Mouse (Mus musculus) ES-E14 (cell line): ENCODE results near the gene Gm36864. TPM values are rescaled to one million over a fixed set of nuclear protein-coding genes. Genes with fewer than 3 reads are reported as not detected.

Experiments used
- DNase-seq: peaks from one replicate; pipeline ENCODE4 v3.0.0-alpha.2; 2013; ENCODE audit warnings: low read depth, low spot score
- H3K27ac ChIP-seq: 2 replicates; pipeline ENCODE4 v1.5.1; 2012; ENCODE audit warnings: low read depth, mild to moderate bottlenecking, low read length, moderate library complexity, mixed read lengths; ENCODE audit not compliant: poor library complexity, insufficient read depth, severe bottlenecking
- H3K36me3 ChIP-seq: 2 replicates; pipeline ENCODE4 v1.6.1; 2012; ENCODE audit warnings: mild to moderate bottlenecking, low read length, moderate library complexity, mixed read lengths; ENCODE audit not compliant: control insufficient read depth, poor library complexity, insufficient read depth, severe bottlenecking
- H3K4me1 ChIP-seq, 2 experiments: fragments of 150-350 bp in 1 of 2; sonication (generic) in 1 of 2; 2 replicates each; pipeline ENCODE4 v1.6.1; 2012; ENCODE audit warnings: low read length in 2 of 2, mild to moderate bottlenecking in 1 of 2, mixed read lengths in 1 of 2; ENCODE audit not compliant: control insufficient read depth in 2 of 2, insufficient read depth in 2 of 2, poor library complexity in 1 of 2
- H3K4me3 ChIP-seq, 2 experiments: fragments of 150-350 bp in 1 of 2; sonication (generic) in 1 of 2; 2 replicates each; pipeline ENCODE4 v1.5.1; 2012; ENCODE audit warnings: low read length in 2 of 2, low read depth in 1 of 2, mild to moderate bottlenecking in 1 of 2, mixed read lengths in 1 of 2; ENCODE audit not compliant: insufficient read depth in 1 of 2, poor library complexity in 1 of 2, severe bottlenecking in 1 of 2
- H3K9ac ChIP-seq: 2 replicates; pipeline ENCODE4 v1.6.1; 2012; ENCODE audit warnings: low read depth, mild to moderate bottlenecking, low read length, mixed read lengths; ENCODE audit not compliant: poor library complexity, insufficient read depth, severe bottlenecking
- H3K9me3 ChIP-seq: fragments of 150-350 bp; sonication (generic); 2 replicates; pipeline ENCODE4 v1.6.1; 2012; ENCODE audit warnings: low read depth, mild to moderate bottlenecking, low read length; ENCODE audit not compliant: control insufficient read depth, insufficient read depth
- CHD2 ChIP-seq: IDR thresholded peaks from 2 replicates; pipeline ENCODE4 v1.6.1; 2014; ENCODE audit warnings: mild to moderate bottlenecking, low read depth, low read length, inconsistent platforms
- HCFC1 ChIP-seq: IDR thresholded peaks from 2 replicates; pipeline ENCODE4 v1.6.1; 2012; ENCODE audit warnings: low read length, inconsistent platforms, borderline replicate concordance; ENCODE audit not compliant: insufficient read depth
- MAFK ChIP-seq: IDR thresholded peaks from 2 replicates; pipeline ENCODE4 v1.6.1; 2014; ENCODE audit warnings: mild to moderate bottlenecking, low read depth, low read length, inconsistent platforms; ENCODE audit not compliant: insufficient read depth
- ZC3H11A ChIP-seq: IDR thresholded peaks from 2 replicates; pipeline ENCODE4 v1.6.1; 2012; ENCODE audit warnings: low read depth, mild to moderate bottlenecking, inconsistent platforms, low read length, borderline replicate concordance
- ZNF384 ChIP-seq: IDR thresholded peaks from 2 replicates; pipeline ENCODE4 v1.6.1; 2012; ENCODE audit warnings: low read depth, low read length, inconsistent platforms
- in situ Hi-C, 2 experiments: fragments of 600-800 bp; cut with MboI; formaldehyde crosslinking; loops; one replicate each; pipeline ENCODE4 v1.15.1; 2025; ENCODE audit warnings: low sequenced_read_pairs in 2 of 2, inconsistent platforms in 1 of 2; ENCODE audit not compliant: unreplicated experiment in 2 of 2
- total RNA-seq: library from RNA; depleted of rRNA; stranded (reverse); fragments of 300-350 nt; gene quantifications from 2 replicates; pipeline ENCODE4 v1.2.3, GENCODE M21; 2012

Gene Gm36864
- total RNA-seq, 1 experiment: not detected

DNA sequence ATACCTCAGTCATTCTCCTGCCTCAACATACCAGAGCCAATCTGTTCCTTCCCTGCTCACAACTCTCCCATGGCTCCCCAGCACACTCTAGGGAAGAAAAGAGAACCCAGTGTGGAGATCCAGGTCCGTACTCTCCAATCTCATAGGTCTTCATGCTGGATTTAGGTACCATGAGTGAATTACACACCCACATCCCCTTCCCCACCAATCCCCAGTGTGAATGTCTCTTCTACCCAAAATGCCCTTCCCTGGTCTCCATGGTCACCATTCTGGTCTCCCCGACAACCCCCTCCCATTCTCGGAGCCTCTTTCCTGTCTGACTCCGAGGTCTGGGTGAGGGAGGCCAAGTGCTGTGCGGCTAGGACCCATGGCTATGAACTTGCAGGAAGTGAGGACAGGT is 25.2 kb downstream of the Gm36864 start, which contains the start of gene Gm15517:
Gene Gm15517, plus strand, starts transcription at position 301 of the 400 bp plus-strand sequence.
- Histone ChIP-seq H3K27ac (no peak within 1 kb of the TSS), H3K9ac (no peak within 1 kb of the TSS), H3K4me3 (no peak within 1 kb of the TSS), H3K9me3 (no peaks in the 10 kb centered on the region), H3K36me3 (no peaks in the 10 kb centered on the region), H3K4me1 (peaks cover 0 to 6% of the 10 kb centered on the region in 2 experiments; a peak in 1 of 4 replicates)
- TF ChIP-seq MAFK (no peak), ZNF384 (no peak), HCFC1 (no peak), ZC3H11A (no peak), CHD2 (no peak)
- in situ Hi-C loops: loop anchor here (10.0 to 25.0 kb wide), 4 partner anchors 54 to 176 kb away; partner anchors contain the start of genes Lrrc4b (in 1 of the 2) and Shank1 (in 1 of the 2)
- DNase-seq: no peak

- DNase-seq: peak; percentile 96
- in situ Hi-C loops: loop anchor here (10.0 to 25.0 kb wide), 4 partner anchors 52 to 174 kb away; partner anchors contain the start of genes Lrrc4b (in 1 of the 2) and Shank1 (in 1 of the 2)
- Histone ChIP-seq H3K36me3 (no peaks in the 10 kb centered on the region), H3K27ac (no peak overlapping the region), H3K9me3 (no peaks in the 10 kb centered on the region), H3K9ac (peak overlapping the region; percentile 12; the same call in 1 of the 2 replicates), H3K4me3 (peak overlapping the region; percentile 26 to 47; a peak in 3 of 4 replicates), H3K4me1 (peaks cover 0 to 6% of the 10 kb centered on the region in 2 experiments; a peak in 1 of 4 replicates)
- TF ChIP-seq ZNF384: peak; percentile 92; the same call in 1 of the 2 replicates
- no peak for TF ChIP-seq MAFK
- TF ChIP-seq HCFC1: peak; percentile 40; the same call in 1 of the 2 replicates
- peak; percentile 95; the same call in 1 of the 2 replicates for TF ChIP-seq ZC3H11A
Observed at GRCm38 (mm10) chr7:44262791-44263643, 27.0 kb downstream of the Gm36864 start.

GRCm38 (mm10) chr7:44268117-44268516 is 32.1 kb downstream of the Gm36864 start:
- Histone ChIP-seq H3K27ac (no peak overlapping the region), H3K4me3 (no peak overlapping the region), H3K4me1 (peaks cover 0 to 4% of the 10 kb centered on the region in 2 experiments; a peak in 2 of 4 replicates), H3K9me3 (no peaks in the 10 kb centered on the region), H3K9ac (no peak overlapping the region), H3K36me3 (no peaks in the 10 kb centered on the region)
- no peak for TF ChIP-seq HCFC1
- DNase-seq: no peak
- in situ Hi-C loops: loop anchor here (10.0 to 25.0 kb wide), 4 partner anchors 47 to 169 kb away; partner anchors contain the start of genes Lrrc4b (in 1 of the 2) and Shank1 (in 1 of the 2)

GRCm38 (mm10) chr7:44269397-44269796 is 33.4 kb downstream of the Gm36864 start:
- DNase-seq: no peak
- no peaks in the 10 kb centered on the region for H3K9me3 ChIP-seq
- H3K9ac ChIP-seq: no peak overlapping the region
- no peak for TF ChIP-seq CHD2
- TF ChIP-seq ZNF384: no peak
- in situ Hi-C loops: loop anchor here (10.0 to 25.0 kb wide), 4 partner anchors 45 to 168 kb away; partner anchors contain the start of genes Lrrc4b (in 1 of the 2) and Shank1 (in 1 of the 2)
- no peak overlapping the region for H3K27ac ChIP-seq
- H3K4me1 ChIP-seq: peaks cover 0 to 12% of the 10 kb centered on the region in 2 experiments; a peak in 2 of 4 replicates
- H3K4me3 ChIP-seq: no peak overlapping the region
- H3K36me3 ChIP-seq: no peaks in the 10 kb centered on the region
